Mouse (Mus musculus): ENCODE results near the gene AW011738. TPM values are rescaled to one million over a fixed set of nuclear protein-coding genes. Genes with fewer than 3 reads are reported as not detected.

The AW011738 gene
- polyA plus RNA-seq, 1 experiment, result 6.8 TPM

DNA sequence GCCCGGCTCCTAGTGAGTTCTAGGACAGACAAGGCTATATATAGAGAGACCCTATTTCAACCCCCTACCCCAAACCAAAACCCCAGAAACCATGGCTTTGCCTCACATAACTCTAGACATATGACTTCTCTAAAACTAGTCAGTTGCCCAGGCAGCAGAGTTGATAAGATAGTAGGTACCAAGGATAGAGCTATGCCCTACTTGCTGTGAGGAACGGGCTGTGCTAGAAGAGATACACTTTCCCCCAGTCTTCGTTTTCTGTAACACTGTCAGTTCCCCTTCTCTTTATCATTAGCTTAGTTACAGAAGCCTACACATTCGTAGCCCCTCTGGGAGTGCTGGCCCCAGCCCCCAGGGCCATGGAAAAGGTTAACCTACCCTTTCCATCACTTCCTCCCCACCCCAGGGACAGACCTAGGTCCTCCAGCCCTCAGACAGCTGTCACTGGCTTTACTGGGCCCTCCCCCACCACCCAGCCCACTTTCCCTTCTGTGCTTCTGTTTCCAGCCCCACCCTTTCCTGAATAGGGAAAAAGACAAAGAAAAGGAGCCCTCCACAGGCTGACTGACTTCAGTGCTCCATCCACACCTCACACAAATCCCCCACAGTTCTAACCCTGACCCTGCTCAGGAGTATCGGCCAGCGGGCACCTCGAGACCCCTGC, 18.7 kb upstream of the AW011738 start:
- H3K27ac ChIP-seq (ENCODE audit: insufficient read depth, low read length), result no peak overlapping the region
- TF ChIP-seq POLR2A (IDR thresholded peaks at IDR 0.05; ENCODE audit: borderline replicate concordance, insufficient read depth, low read length), result no peak
- TF ChIP-seq CTCF (IDR thresholded peaks at IDR 0.05; ENCODE audit: borderline replicate concordance, insufficient read depth, low read depth, low read length), result no peak
- no peak for DNase-seq
- no peak overlapping the region for H3K4me3 ChIP-seq (replicated peaks; ENCODE audit: insufficient read depth, low read depth, low read length)
- H3K27me3 ChIP-seq (ENCODE audit: control insufficient read depth, insufficient read depth, low read length), result no peaks in the 10 kb centered on the region
- peaks cover 5% of the 10 kb centered on the region; the same call in 1 of the 2 replicates for H3K4me1 ChIP-seq (ENCODE audit: control insufficient read depth, insufficient read depth, low read length)
- 90% methylated on average over 7 of the region's 7 CpGs for WGBS

DNA sequence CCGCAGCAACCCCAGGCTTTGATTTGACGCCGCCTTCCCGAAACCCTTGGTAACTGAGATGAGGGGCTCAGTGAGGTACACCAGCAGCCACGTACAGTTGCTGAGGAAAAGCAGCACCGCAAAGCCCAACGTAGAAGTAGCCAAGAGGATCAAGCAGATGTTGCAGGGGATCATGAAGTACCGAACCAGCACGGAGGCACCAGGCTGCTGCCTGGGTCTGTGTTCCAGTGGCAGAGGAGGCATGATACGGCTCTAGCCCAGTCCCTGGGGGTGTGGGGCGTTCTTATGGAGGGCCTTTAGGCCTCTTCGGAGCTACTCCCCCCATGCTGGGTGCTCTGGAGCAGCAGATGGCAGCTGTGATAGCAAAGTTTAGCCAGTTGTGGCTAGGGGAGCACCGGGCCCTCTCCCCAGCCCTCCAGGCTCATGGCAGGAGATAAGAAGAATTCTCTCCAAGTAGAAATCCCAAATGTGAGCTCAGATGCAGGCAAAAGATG, 17.6 kb upstream of the AW011738 start:
- 68% methylated on average over 13 of the region's 13 CpGs for WGBS
- Histone ChIP-seq H3K4me1 (ENCODE audit: control insufficient read depth, insufficient read depth, low read length) (peaks cover 5% of the 10 kb centered on the region; the same call in 1 of the 2 replicates), H3K27me3 (ENCODE audit: control insufficient read depth, insufficient read depth, low read length) (no peaks in the 10 kb centered on the region), H3K27ac (ENCODE audit: insufficient read depth, low read length) (no peak overlapping the region), H3K4me3 (replicated peaks; ENCODE audit: insufficient read depth, low read depth, low read length) (peak overlapping the region; percentile 51)
- peak in 1 of 2 experiments; percentile 27 for DNase-seq
- TF ChIP-seq CTCF (IDR thresholded peaks at IDR 0.05; ENCODE audit: borderline replicate concordance, insufficient read depth, low read depth, low read length) (no peak), POLR2A (IDR thresholded peaks at IDR 0.05; ENCODE audit: borderline replicate concordance, insufficient read depth, low read length) (no peak)

DNA sequence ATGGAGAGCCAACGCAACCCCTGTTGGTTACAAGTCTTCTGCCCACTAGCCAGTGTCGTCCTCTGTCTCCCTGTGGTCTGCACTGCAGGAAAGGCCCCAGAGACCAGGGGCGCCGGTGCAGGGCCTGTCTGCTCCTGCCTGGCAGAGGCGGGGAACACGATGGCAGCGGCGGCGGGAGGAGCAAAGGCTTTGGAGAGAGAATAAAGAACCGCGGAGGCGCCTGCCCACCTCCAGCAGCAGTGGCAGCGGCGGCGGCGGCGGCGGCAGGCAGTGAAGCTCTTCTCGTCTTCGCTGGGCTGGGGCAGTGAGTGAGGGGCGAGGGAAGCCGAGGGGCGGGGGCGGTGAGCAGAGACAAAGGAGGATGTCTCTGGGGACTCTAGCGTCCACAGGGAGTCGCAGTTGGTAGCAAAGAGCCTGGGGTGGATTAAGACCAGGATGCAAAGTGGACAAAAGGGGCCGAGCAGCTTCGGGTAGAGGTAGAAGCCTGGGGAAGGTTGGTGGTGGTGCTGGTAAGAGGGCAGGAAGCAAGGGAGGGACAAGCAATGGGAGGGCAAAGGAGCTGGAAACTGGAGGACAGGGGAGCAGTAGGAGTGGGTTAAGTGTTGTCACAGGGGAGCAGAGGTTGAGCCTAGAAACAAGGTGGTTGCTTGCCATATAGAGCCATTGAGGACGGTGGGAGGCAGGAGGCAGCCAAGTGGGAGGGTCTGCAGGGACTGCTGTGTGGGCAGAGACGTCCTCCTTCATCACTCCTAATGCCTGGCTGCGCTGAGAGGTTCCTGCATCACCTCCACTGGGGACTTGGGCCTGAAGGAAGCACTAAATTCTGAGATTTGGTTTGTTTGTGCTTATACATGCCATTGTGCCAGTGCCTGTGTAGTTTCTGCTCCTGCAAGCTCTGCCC, 16.9 kb upstream of the AW011738 start:
- no peaks in the 10 kb centered on the region for H3K27me3 ChIP-seq (ENCODE audit: control insufficient read depth, insufficient read depth, low read length)
- WGBS, result 22% methylated on average over 31 of the region's 31 CpGs
- H3K4me1 ChIP-seq (ENCODE audit: control insufficient read depth, insufficient read depth, low read length), result peaks cover 5% of the 10 kb centered on the region; the same call in 1 of the 2 replicates
- peak overlapping the region; percentile 51 for H3K4me3 ChIP-seq (replicated peaks; ENCODE audit: insufficient read depth, low read depth, low read length)
- TF ChIP-seq POLR2A (IDR thresholded peaks at IDR 0.05; ENCODE audit: borderline replicate concordance, insufficient read depth, low read length), result no peak
- no peak for TF ChIP-seq CTCF (IDR thresholded peaks at IDR 0.05; ENCODE audit: borderline replicate concordance, insufficient read depth, low read depth, low read length)
- H3K27ac ChIP-seq (ENCODE audit: insufficient read depth, low read length), result no peak overlapping the region
- DNase-seq, result peak; percentile 39 to 53

DNA sequence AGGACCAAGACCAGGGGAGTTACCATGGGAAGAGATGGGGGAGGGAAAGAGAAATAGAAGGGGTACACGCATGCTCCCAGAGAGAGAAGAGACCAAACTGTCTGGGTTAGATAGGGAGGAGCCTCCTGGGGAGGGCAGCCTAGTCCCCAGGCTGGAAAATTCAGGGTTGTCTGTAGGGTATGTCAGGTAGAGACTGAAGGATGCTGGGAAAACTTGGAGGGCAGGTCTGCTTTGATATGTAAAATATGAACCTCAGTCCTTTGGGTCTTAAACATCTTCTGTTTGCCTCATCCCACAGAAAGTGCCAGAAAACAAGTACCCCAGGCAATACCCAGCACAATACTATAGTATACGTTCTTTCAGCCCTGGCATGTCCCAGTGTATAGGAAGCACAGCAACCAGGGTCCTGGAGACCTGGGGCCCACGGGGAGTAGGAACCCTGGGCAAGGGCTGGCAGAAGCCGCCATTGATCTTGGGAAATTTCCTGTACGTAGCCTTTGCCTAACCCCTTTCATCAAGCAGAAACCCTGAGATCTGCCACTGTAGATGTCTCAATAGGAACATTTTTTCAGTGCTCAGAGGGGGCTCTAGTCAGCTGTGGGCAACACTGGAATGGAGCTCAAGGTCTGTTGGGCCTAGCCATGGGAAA, 14.8 kb upstream of the AW011738 start:
- Histone ChIP-seq H3K27me3 (ENCODE audit: control insufficient read depth, insufficient read depth, low read length) (no peaks in the 10 kb centered on the region), H3K4me1 (ENCODE audit: control insufficient read depth, insufficient read depth, low read length) (peaks cover 5% of the 10 kb centered on the region), H3K4me3 (replicated peaks; ENCODE audit: insufficient read depth, low read depth, low read length) (no peak overlapping the region), H3K27ac (ENCODE audit: insufficient read depth, low read length) (no peak overlapping the region)
- 68% methylated on average over 5 of the region's 5 CpGs for WGBS
- no peak for DNase-seq
- TF ChIP-seq POLR2A (IDR thresholded peaks at IDR 0.05; ENCODE audit: borderline replicate concordance, insufficient read depth, low read length) (no peak), CTCF (IDR thresholded peaks at IDR 0.05; ENCODE audit: borderline replicate concordance, insufficient read depth, low read depth, low read length) (no peak)

DNA sequence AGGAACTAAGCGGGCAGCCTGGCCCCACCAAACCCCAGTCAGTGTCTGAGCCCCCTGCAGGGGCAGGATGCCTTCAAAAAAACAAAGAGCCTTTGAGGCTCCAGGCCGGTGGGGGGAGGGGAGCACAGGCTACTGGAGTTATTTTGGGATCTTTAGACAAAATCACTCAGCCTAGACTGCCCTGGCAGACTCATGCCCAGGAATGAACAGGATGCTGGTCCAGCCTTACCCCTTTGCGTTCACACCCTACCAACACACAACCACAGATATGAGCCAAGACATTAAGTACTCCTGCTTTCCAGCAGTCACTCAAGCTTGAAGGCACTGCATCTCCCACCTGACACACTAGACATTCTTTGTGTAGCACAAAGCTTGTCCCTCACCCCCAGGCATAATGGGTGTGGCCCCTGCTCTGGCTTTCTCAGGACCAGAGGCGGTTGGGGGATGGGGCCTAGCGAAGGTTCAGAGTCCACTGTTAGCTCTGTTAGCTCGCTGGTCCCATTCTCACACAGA, 14.2 kb upstream of the AW011738 start:
- DNase-seq, result no peak
- no peak for TF ChIP-seq POLR2A (IDR thresholded peaks at IDR 0.05; ENCODE audit: borderline replicate concordance, insufficient read depth, low read length)
- no peak for TF ChIP-seq CTCF (IDR thresholded peaks at IDR 0.05; ENCODE audit: borderline replicate concordance, insufficient read depth, low read depth, low read length)
- Histone ChIP-seq H3K4me1 (ENCODE audit: control insufficient read depth, insufficient read depth, low read length) (peaks cover 5% of the 10 kb centered on the region), H3K27ac (ENCODE audit: insufficient read depth, low read length) (peak overlapping the region; percentile 33; the same call in 1 of the 2 replicates), H3K27me3 (ENCODE audit: control insufficient read depth, insufficient read depth, low read length) (no peaks in the 10 kb centered on the region), H3K4me3 (replicated peaks; ENCODE audit: insufficient read depth, low read depth, low read length) (no peak overlapping the region)
- WGBS, result 53% methylated on average over 6 of the region's 6 CpGs

DNA sequence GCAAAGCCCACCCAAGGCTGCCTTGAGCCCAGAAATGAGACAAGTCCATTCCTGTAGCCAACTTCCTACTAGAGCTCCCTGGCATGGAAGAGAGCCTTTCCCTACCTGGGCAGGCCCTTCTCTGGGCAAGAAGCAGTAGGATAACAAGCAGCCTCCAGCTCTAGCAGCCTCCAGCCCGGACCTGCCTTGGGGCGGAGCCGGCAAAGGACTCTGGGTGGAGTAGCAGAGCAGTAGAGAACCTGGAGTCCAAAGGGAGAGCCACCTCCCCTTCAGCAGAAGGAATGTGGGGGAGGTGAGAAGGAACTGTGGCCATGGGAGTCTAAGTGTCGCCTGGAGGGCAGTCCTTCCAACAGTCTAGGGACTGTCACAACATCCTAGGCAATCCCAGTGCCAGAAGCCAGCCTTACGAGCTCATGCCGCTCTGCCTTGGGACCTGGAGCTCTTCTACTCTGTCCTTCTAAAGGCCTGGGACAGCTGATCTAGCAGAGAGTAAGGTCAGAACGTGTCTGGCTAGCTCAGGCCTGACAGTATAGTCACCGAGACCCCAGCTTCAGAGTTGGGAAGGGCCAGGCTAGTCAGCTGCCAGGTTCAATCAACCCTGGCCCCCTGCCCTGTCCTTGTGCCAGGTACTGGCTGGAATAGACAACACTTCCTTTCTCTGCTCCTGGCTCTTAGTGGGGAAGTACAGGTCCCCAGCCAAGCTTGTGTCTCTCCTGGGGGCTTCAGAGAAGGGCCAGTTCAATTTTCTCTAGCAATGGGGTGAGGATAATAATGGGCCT, 10.5 kb upstream of the AW011738 start:
- H3K27ac ChIP-seq (ENCODE audit: insufficient read depth, low read length), result no peak overlapping the region
- TF ChIP-seq POLR2A (IDR thresholded peaks at IDR 0.05; ENCODE audit: borderline replicate concordance, insufficient read depth, low read length) (no peak), CTCF (IDR thresholded peaks at IDR 0.05; ENCODE audit: borderline replicate concordance, insufficient read depth, low read depth, low read length) (no peak)
- peaks cover 3% of the 10 kb centered on the region; the same call in 1 of the 2 replicates for H3K4me1 ChIP-seq (ENCODE audit: control insufficient read depth, insufficient read depth, low read length)
- no peaks in the 10 kb centered on the region for H3K27me3 ChIP-seq (ENCODE audit: control insufficient read depth, insufficient read depth, low read length)
- DNase-seq, result no peak
- WGBS, result 40% methylated on average over 8 of the region's 8 CpGs
- H3K4me3 ChIP-seq (replicated peaks; ENCODE audit: insufficient read depth, low read depth, low read length), result no peak overlapping the region

Data from cerebellum, adult 2 months (tissue).